Mouse (Mus musculus) bone marrow, adult 2 months (tissue): ENCODE measurements at regions not wholly inside any gene's neighbourhood (a gene's known extent, or its start where the extent isn't known, plus 50 kb on each side); places are given as distances from the start of the nearest gene placed in this dataset.

ENCODE experiments used
- H3K27ac ChIP-seq: fragments of 200-500 bp; 2 replicates; pipeline ENCODE4 v1.5.1; 2012; ENCODE audit warnings: low read depth, mild to moderate bottlenecking, control low read depth, inconsistent platforms, low read length; ENCODE audit not compliant: control insufficient read depth, poor library complexity, insufficient read depth
- H3K4me1 ChIP-seq: fragments of 200-500 bp; 2 replicates; pipeline ENCODE4 v1.6.1; 2011; ENCODE audit warnings: low read length; ENCODE audit not compliant: control insufficient read depth, insufficient read depth
- H3K4me3 ChIP-seq: fragments of 200-500 bp; replicated peaks from 2 replicates; pipeline ENCODE3; 2011; ENCODE audit warnings: mild to moderate bottlenecking, low read depth, low read length, control low read depth; ENCODE audit not compliant: control insufficient read depth
- CTCF ChIP-seq: fragments of 200-500 bp; IDR thresholded peaks from 2 replicates; pipeline ENCODE4 v1.5.1; 2011; ENCODE audit warnings: low read length, control low read depth; ENCODE audit not compliant: control insufficient read depth, insufficient read depth
- POLR2A ChIP-seq: fragments of 200-500 bp; IDR thresholded peaks from 2 replicates; pipeline ENCODE4 v1.6.1; 2011; ENCODE audit warnings: low read depth, mild to moderate bottlenecking, control low read depth, low read length, borderline replicate concordance; ENCODE audit not compliant: control insufficient read depth
- WGBS: fragments of 180-500 bp; shearing (Covaris S2); methylation state at CpG from one replicate; pipeline ENCODE4 v1.1.7; 2018; 5-methylcytosine and 5-hydroxymethylcytosine counted together

DNA sequence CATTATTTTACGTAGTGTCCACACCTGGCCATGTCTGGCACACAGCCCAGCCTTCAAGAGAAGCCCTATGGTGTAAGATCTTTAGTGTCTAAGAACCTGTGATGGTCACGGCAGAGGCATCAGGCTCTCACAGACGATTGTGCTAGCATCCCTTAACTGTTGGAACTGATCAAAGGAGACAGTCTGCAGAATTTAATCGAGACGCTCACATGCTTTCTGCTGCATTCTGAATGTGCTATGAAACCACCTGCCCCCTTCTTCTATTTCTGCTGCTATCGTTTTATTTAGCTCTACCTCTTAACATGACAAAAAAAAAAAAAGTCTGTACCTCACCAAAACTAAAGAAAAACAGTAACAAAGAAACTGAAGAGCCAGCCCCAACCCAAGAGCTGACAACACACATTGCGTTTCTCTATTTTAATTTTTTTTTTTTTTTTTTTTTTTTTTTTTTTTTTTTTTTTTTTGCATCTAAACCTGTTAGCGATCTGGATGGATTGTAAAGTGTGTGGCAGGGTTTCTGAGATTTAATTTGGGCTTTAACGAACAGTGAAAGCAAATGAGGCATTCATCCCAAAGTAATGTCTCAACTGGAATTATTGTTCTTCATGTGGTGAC is 209.6 kb upstream of the Clint1 start:
- H3K27ac ChIP-seq: no peak overlapping the region
- H3K4me3 ChIP-seq: no peak overlapping the region
- 79% methylated on average over 9 of the region's 9 CpGs for WGBS
- no peak for TF ChIP-seq POLR2A
- TF ChIP-seq CTCF: no peak
- no peaks in the 10 kb centered on the region for H3K4me1 ChIP-seq

DNA sequence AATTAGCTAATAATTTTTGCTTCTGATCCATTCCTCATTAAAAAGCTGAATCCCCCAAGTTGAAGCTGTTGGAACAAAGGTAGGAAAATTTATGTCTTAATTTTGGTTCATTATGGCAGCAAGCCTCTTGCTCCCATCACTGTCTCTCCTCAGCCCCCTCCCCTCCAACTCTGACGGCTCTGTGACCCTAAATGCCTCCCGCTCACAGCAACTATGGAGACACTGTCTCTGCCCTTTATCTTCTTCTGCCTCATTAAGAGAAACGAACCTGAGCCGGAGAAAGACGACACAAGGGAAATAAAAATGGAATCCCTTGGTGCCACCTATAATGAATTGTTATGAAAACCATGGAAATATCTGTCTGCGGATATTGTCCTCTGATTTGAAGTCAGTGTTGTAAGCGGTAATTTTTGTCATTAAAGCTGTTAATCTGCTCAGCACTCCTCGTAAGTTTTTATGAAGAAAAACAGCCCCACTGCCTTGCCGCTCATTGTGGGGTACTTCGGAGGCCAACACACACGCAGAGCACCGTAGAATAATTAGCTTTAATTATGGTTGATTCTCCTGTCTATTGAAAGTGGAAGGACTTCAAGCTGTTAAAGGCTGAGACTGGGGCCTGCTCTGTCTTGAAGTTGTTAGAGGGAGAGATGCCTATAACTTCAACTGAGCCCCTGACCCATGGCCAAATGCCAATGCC is 208.1 kb upstream of the Clint1 start:
- no peak overlapping the region for H3K27ac ChIP-seq
- H3K4me1 ChIP-seq: no peaks in the 10 kb centered on the region
- H3K4me3 ChIP-seq: peak overlapping the region; percentile 15
- TF ChIP-seq POLR2A (no peak), CTCF (no peak)
- 80% methylated on average over 12 of the region's 12 CpGs for WGBS

DNA sequence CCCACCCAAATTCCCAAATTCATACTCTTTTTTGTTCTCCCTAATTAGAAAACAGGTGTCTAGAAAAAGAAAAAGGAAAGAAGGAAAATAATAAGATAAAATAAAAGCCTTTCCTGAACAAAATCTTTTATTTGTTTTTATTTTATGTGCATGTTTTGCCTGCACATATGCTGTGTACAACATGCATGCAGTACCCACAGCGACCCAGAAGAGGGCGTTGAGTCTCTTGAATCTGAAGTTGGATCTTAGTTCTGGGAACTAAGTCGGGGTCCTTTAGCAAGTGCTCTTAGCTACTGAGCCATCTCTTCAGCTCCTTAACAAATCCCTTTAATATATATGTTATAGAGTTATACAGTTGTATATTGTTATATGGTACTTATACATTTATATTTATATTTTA is 206.0 kb upstream of the Clint1 start:
- TF ChIP-seq CTCF (no peak), POLR2A (no peak)
- no peak overlapping the region for H3K27ac ChIP-seq
- no peaks in the 10 kb centered on the region for H3K4me1 ChIP-seq
- WGBS: 53% methylated on average over 3 of the region's 3 CpGs
- no peak overlapping the region for H3K4me3 ChIP-seq

DNA sequence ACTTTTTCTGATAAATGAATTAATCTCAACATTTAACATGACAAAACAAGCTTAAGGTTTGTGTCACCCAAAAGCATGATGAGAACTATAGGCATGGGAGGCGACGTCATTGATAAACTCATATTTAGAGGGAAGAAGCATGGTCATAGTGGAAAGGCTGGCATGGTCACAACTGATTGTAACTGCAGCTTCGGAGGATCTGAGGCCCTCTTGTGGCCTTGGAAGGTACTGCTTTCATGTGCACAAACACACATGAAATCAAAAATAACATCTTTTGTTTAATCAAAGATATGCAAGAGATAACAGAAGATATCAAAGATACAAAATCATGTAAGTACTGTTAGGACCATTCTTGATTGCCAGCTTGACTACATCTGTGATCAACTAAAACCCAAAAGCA is 204.0 kb upstream of the Clint1 start:
- Histone ChIP-seq H3K4me1 (no peaks in the 10 kb centered on the region), H3K4me3 (no peak overlapping the region), H3K27ac (no peak overlapping the region)
- TF ChIP-seq POLR2A: no peak
- TF ChIP-seq CTCF: peak; percentile 36; the same call in 1 of the 2 replicates
- WGBS: 77% methylated on average over 3 of the region's 3 CpGs

DNA sequence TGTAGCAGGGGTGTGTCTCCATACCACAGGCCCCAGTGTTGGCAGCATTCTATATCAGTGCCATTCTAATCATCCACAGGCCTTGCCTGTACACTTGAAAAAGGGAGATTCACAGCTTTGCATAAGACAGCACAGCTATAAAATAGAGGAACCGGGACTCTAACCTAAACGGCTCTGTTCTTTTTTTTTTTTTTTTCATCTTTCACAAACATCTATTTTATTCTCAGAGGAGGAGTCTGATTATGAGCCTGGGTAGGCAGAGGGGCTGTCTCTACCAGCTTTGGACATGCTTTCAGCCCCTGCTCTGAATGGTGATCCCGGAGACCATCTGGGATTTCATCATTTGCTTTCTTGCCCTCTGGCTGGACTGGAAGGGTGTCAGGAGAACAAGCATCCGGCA is 195.6 kb upstream of the Clint1 start:
- TF ChIP-seq POLR2A (no peak), CTCF (no peak)
- H3K4me3 ChIP-seq: no peak overlapping the region
- H3K4me1 ChIP-seq: no peaks in the 10 kb centered on the region
- 76% methylated on average over 4 of the region's 4 CpGs for WGBS
- H3K27ac ChIP-seq: no peak overlapping the region

DNA sequence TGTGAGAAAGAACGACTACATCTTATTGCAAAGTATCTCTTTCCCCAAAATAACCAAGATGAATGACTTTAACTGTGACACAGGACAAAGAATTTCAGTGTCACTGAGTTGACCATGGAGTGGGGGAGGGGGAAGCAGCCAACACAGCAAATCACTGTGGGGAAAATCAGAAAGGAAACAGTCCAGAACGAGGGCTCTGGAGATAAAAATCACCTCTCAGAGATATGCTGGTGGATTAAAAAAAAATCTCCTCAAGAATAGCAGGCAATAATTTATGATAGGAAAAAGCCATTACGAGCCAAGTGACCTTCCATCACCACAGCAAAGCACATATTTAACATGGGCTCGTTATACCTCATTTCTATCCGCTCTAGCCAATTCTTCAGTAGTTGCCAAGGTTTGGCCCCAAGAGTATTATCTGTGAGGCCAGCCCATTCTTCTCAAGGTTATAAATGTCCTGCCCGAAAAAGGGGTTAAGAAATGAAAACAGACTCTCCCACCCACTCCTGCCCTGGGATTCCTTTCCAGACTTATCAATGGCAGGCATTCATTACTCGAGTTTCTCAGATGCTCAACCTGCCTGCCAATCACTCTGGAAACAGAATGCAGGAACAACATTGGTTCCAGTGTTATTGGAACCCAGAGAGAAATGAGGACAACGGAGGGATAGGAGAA is 181.6 kb upstream of the Clint1 start:
- Histone ChIP-seq H3K27ac (no peak overlapping the region), H3K4me1 (no peaks in the 10 kb centered on the region), H3K4me3 (no peak overlapping the region)
- 53% methylated on average over 8 of the region's 8 CpGs for WGBS
- TF ChIP-seq CTCF (no peak), POLR2A (no peak)

DNA sequence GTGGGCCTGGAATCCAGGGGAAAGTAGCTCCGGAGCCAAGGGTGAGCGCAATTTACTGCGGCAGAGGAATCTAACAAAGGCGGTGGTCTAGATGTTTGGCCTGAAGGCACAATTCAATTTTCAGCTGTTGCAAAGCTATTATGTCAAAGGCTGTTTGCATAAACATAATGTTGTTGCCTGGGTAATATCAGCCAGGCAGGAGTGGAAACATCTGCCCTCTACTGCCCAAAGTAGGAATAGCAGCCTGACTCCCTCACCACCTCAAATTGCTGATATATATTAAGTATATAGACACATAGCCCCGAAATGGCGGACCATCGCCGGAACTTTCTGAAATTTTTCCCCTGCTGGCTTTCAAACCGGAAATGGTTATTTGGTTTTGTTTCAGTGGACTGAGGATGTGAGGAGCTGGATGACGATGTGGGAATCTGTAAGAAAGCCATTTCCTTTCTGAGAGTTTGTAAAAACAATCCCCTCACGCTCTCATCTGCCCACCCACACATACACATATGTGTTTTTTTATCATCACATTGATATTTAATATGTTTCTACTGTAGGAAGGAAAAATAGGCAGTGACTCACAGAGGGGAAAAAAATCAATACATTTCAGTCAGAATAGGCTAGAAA is 173.1 kb upstream of the Clint1 start:
- Histone ChIP-seq H3K4me1 (no peaks in the 10 kb centered on the region), H3K4me3 (no peak overlapping the region), H3K27ac (no peak overlapping the region)
- TF ChIP-seq POLR2A: no peak
- TF ChIP-seq CTCF: peak; percentile 55
- 51% methylated on average over 11 of the region's 11 CpGs for WGBS

DNA sequence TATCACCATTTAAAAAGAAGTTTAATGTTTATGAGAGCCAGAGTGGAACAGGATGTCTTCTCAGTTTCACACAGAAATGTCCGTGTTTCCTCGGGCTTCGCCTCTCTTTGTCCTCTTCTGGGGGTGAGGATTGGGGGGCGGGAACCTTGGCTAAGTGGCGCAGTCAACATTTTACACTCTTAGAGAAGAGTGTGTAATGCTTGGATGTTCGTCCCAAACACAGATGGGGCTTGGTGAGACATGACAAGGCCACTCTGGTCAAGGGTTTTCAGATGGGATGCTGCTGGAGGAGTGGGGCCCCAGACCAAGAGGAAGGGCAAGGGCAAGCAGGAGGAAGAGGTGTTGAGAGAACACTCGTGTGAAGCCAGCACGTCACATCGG is 172.6 kb upstream of the Clint1 start:
- WGBS: 71% methylated on average over 9 of the region's 9 CpGs
- no peak overlapping the region for H3K27ac ChIP-seq
- TF ChIP-seq POLR2A: no peak
- no peak for TF ChIP-seq CTCF
- H3K4me3 ChIP-seq: no peak overlapping the region
- no peaks in the 10 kb centered on the region for H3K4me1 ChIP-seq
